Mouse (Mus musculus): ENCODE results near the gene Fis1. TPM values are rescaled to one million over a fixed set of nuclear protein-coding genes. Genes with fewer than 3 reads are reported as not detected.
"Not testable (repeated sequence)": the region's sequence is repeated elsewhere in the genome, so short reads cannot be mapped to it uniquely, and the experiment has no call there.

Gene Fis1
- polyA plus RNA-seq, 1 experiment from 2014 or later, result 284 TPM

DNA sequence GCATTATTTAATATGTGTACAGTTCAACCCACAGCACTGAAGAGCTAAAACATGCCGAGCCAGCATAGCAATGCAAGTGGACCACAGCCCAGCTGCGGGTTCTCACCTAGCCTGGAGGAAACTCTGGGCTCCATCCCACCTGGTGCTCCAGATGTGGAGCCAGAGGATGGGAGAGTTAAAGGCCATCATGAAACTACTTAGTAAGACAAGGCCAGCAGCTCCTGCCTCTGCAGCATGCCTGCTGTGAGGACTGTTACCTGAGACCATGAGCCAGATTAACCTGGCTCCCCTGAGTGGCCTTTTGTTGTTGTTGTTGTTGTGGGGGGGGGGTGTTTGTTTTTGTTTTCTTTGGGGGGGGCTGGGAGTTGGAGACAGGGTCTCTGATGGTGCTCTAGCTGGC is 9.7 kb upstream of the Fis1 start:
- WGBS, result 82% methylated on average over 2 of the region's 2 CpGs
- no peak overlapping the region for H3K4me3 ChIP-seq (replicated peaks)
- H3K4me1 ChIP-seq, result 0 out of 2 replicates have a peak, but pooled peaks cover 3% of the 10 kb centered on the region
- H3K27ac ChIP-seq, result no peak overlapping the region
- no peak overlapping the region for H3K9ac ChIP-seq
- H3K36me3 ChIP-seq, result no peaks in the 10 kb centered on the region
- H3K9me3 ChIP-seq (replicated peaks), result no peaks in the 10 kb centered on the region
- ATAC-seq (replicated peaks; ENCODE audit: low FRiP score), result no peak
- no peak overlapping the region for H3K4me2 ChIP-seq
- H3K27me3 ChIP-seq, result no peaks in the 10 kb centered on the region

DNA sequence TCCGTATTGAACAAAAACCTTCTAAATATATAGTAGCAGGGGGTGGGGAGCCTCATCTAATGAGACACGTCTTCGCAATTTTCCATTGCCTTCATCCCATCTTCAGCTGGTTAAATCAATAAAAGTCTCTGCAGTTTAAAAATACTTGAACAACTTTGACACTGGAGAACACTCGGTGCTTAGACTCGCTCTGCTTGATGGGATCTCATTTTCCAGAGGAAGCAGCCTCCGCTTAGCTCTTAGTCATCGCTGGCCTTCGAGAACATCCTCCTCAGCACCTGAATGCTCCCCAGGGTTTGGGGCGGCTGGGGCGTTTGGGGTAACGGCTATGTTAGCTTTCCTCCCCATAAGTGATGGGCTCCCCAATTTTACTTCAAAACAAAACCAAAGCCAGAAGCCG is 8.0 kb upstream of the Fis1 start:
- ATAC-seq (replicated peaks; ENCODE audit: low FRiP score), result no peak
- H3K9ac ChIP-seq, result no peak overlapping the region
- 0 out of 2 replicates have a peak, but pooled peaks cover 3% of the 10 kb centered on the region for H3K4me1 ChIP-seq
- no peak overlapping the region for H3K27ac ChIP-seq
- H3K9me3 ChIP-seq (replicated peaks), result no peaks in the 10 kb centered on the region
- no peak overlapping the region for H3K4me3 ChIP-seq (replicated peaks)
- H3K36me3 ChIP-seq, result no peaks in the 10 kb centered on the region
- no peak overlapping the region for H3K4me2 ChIP-seq
- H3K27me3 ChIP-seq, result no peaks in the 10 kb centered on the region
- 70% methylated on average over 12 of the region's 12 CpGs for WGBS

DNA sequence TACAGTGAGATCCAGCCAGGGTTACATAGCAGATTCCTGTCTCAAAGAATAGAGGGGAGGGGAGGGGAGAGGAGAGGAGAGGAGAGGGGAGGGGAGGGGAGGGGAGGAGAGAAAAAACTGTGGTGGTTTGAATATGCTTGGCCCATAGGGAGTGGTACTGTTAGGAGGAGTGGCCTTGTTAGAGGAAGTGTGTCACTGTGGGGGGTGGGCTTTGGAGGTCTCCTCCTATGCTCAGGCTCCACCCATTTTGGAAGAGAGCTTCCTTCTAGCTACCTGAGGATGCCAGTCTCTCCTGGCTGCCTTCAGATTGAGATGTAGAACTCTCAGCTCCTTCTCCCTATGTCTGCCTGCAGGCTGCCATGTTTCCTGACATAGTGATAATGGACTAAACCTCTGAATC is 5.2 kb upstream of the Fis1 start:
- H3K9ac ChIP-seq, result no peak overlapping the region
- no peaks in the 10 kb centered on the region for H3K27me3 ChIP-seq
- H3K9me3 ChIP-seq (replicated peaks), result no peaks in the 10 kb centered on the region
- no peak for ATAC-seq (replicated peaks; ENCODE audit: low FRiP score)
- H3K27ac ChIP-seq, result no peak overlapping the region
- no peak overlapping the region for H3K4me3 ChIP-seq (replicated peaks)
- H3K36me3 ChIP-seq, result no peaks in the 10 kb centered on the region
- 0 out of 2 replicates have a peak, but pooled peaks cover 5% of the 10 kb centered on the region for H3K4me1 ChIP-seq
- H3K4me2 ChIP-seq, result no peak overlapping the region

DNA sequence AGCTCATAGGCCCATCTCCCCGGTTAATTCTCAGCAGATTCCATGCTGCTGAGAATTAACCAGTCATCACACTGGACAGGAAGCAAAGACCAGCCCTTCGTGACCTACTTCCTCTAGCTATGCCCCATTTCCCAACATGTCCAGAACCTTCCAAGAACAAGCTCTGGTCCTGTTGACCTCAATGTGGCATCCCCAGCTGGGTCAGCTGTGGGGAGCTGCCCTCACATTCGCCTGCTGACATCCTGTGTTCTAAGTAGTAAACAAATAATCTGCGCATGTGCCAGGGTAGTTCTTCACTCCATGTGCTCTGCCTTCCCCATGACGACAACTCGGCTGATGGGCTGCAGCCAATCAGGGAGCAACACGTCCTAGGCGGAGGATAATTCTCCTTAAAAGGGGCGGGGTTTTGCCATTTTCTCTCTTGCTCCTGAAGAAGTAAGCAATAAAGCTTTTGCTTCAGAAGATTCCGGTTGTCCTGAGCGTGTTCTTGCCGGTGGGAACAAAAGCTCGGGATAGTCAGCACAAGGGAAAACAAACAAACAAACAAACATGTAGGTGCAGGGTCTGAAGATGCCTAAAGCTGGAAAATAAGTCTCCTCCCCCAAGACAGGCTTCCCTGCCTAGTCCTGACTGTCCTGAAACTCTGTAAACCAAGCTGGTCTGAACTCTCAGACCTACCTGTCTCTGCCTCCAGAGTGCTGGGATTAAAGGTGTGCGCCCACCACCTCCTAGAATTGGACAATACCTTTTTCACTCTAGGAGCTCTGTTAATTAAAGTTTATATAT is 3.3 kb upstream of the Fis1 start:
- ATAC-seq (replicated peaks; ENCODE audit: low FRiP score), result not testable (repeated sequence)
- 81% methylated on average over 14 of the region's 14 CpGs for WGBS

DNA sequence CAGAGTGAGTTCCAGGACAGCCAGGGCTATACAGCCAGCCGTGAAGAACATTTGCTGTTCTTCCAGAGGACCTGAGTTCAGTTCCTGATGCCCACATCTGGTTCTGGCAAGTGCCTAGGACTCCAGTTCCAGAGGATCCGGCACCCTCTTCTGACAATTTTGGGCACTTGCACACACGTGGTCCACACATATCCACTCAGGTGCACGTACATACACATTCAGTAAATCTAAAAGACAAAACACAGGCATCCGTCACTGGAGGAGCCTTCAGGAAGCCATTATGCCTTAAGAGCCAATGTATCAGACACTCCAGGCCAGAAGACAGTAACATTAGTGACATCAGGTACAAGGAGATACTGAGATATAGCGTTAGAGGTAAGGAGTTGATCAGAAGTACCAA is 2.6 kb upstream of the Fis1 start:
- peaks cover 17% of the 10 kb centered on the region for H3K4me1 ChIP-seq
- no peak overlapping the region for H3K4me2 ChIP-seq
- H3K27me3 ChIP-seq, result no peaks in the 10 kb centered on the region
- no peak for ATAC-seq (replicated peaks; ENCODE audit: low FRiP score)
- no peak overlapping the region for H3K27ac ChIP-seq
- no peak overlapping the region for H3K9ac ChIP-seq
- WGBS, result 94% methylated on average over 6 of the region's 6 CpGs
- H3K9me3 ChIP-seq (replicated peaks), result no peaks in the 10 kb centered on the region
- 0 out of 2 replicates have a peak, but pooled peaks cover 1% of the 10 kb centered on the region for H3K36me3 ChIP-seq
- H3K4me3 ChIP-seq (replicated peaks), result no peak overlapping the region

More for the DNA sequence above, 3.3 kb upstream of the Fis1 start:
- H3K4me2 ChIP-seq; H3K36me3 ChIP-seq; H3K4me3 ChIP-seq (replicated peaks); H3K9me3 ChIP-seq (replicated peaks); H3K9ac ChIP-seq; H3K27ac ChIP-seq; H3K27me3 ChIP-seq: not testable (repeated sequence)
- H3K4me1 ChIP-seq, result peaks cover 16% of the 10 kb centered on the region

DNA sequence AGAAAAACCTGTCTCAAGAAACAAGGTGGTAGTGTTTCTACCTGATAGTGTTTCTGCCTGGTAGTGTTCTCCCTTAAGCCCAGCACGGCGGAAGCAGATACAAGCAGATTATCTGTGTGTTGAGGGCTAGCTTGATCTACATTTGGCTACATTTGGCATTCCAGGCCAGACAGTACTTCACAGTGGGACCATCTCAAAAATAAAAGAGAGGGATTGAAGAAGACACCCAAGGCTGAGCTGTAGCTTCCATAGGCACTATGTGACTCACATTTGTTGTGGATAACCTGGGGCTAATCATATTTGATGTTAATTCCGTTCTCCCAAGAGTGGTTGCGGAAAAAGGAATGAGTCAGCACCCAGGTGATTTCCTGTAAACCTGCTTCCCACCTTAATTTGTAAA is 922 bp upstream of the Fis1 start:
- Histone ChIP-seq H3K27ac (no peak overlapping the region), H3K9ac (no peak overlapping the region), H3K4me3 (replicated peaks) (peak overlapping the region; percentile 85; the same call in 1 of the 2 replicates), H3K4me1 (peaks cover 20% of the 10 kb centered on the region), H3K36me3 (peaks cover 12% of the 10 kb centered on the region; the same call in 1 of the 2 replicates), H3K27me3 (no peaks in the 10 kb centered on the region), H3K4me2 (peak overlapping the region; percentile 75; the same call in 1 of the 2 replicates), H3K9me3 (replicated peaks) (no peaks in the 10 kb centered on the region)
- 80% methylated on average over 4 of the region's 4 CpGs for WGBS
- ATAC-seq (replicated peaks; ENCODE audit: low FRiP score), result no peak

DNA sequence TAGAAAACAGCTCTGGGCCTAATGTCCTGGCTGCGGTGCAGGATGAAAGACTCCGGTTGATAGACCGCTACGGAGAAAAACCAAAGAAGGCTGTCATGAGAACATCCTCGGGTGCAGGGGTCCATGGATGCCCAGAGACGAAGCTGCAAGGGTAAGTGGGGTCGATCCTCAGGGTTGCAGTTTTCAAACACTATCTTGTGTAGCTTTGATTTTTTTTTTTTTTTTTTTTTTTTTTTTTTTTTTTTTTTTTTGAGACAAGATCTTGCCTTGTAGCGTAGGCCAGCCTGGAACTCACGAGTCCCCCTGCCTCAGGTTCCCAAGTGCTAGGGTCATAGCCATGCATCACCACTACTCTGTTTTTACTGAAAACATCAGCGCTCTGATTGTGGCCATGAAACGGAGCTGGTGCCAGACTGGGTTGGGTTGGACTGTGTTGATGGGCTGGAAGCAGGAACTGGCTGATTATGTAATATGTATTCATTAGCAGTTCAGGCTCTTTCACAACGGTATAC is 421 bp downstream of the Fis1 start:
- peaks cover 22% of the 10 kb centered on the region for H3K4me1 ChIP-seq
- WGBS, result 2% methylated on average over 12 of the region's 12 CpGs
- no peaks in the 10 kb centered on the region for H3K9me3 ChIP-seq (replicated peaks)
- H3K4me3 ChIP-seq (replicated peaks), result peak overlapping the region; percentile 85
- peak; percentile 52 for ATAC-seq (replicated peaks; ENCODE audit: low FRiP score)
- H3K27ac ChIP-seq, result peak overlapping the region; percentile 87
- peak overlapping the region; percentile 75 for H3K4me2 ChIP-seq
- no peaks in the 10 kb centered on the region for H3K27me3 ChIP-seq
- peaks cover 19% of the 10 kb centered on the region for H3K36me3 ChIP-seq
- H3K9ac ChIP-seq, result peak overlapping the region; percentile 83

DNA sequence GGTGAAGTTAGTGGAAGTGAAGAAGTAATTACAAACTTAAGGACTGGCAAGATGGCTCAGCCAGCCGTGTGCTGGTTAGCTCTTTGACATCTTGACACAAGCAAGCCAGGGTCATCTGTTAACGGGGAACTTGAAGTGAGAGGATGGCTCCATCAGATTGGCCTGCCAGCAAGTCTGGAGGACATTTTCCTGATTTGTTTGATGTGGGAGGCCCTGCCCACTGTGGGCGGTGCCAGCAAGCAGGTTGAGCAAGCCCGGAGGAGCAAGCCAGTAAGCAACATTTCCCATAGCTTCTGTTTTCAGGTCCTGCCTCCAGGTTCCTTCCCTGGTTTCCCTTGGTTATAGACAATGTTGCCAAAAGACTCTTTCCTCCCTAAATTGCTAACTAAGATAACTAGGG is 2.5 kb downstream of the Fis1 start:
- whole genome bisulfite sequencing, result 81% methylated on average over 4 of the region's 4 CpGs
- Histone ChIP-seq H3K36me3 (peaks cover 21% of the 10 kb centered on the region), H3K27me3 (no peaks in the 10 kb centered on the region), H3K4me1 (peaks cover 37% of the 10 kb centered on the region), H3K9ac (no peak overlapping the region), H3K27ac (no peak overlapping the region), H3K4me2 (no peak overlapping the region), H3K4me3 (replicated peaks) (no peak overlapping the region), H3K9me3 (replicated peaks) (no peaks in the 10 kb centered on the region)
- ATAC-seq (replicated peaks; ENCODE audit: low FRiP score), result no peak

DNA sequence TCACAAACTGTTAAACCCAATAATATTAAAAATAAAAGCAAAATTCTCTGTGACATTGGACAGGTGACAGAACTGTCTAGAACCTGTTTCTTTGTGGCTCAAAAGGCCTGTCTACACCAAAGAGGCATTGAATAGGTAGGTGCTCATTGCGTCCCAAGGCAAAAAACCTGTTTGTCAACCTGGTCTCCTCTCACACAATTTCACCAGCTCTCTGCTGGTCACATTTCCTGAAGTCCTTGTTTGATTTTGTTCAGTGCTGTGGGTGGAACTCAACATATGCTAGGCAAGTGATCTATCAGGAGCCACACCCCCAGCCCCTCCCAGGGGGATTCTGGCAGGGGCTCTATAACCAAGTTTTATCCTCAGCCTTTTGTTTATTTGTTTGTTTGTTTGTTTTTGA is 4.2 kb downstream of the Fis1 start:
- ATAC-seq (replicated peaks; ENCODE audit: low FRiP score), result no peak
- Histone ChIP-seq H3K27me3 (no peaks in the 10 kb centered on the region), H3K27ac (no peak overlapping the region), H3K36me3 (peaks cover 22% of the 10 kb centered on the region), H3K4me1 (peaks cover 44% of the 10 kb centered on the region), H3K9me3 (replicated peaks) (no peaks in the 10 kb centered on the region), H3K4me3 (replicated peaks) (no peak overlapping the region), H3K4me2 (no peak overlapping the region), H3K9ac (no peak overlapping the region)
- 96% methylated on average over 1 of the region's 1 CpGs for WGBS

DNA sequence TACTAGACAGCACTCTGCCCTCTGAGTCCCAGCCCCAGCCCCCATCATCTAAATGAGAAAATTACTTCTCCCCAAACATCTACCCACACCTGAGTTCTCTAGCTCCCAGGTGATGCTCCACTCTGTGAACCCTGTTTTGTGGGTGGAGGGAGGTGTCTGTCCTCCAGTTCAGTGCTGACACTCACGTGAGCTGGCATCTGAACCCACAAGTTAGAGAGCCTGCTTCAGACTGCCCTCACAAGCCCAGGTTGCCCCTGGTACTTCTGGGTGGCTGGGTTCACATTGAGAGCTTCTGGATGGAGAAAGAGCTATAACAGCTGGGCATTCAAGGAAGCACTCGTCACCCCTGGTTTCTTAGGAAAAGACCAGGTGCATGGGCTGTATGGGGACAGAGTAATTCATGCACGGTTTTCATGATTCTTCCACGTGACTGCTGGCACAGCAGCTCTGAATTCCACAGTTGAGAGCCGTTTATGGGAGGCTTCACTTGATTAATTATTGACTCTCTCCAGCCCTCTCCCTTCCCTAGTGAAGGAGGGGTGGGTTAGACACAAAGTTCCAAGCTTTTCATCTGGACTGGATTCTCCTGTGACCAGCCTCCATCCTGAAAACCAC is 6.0 kb downstream of the Fis1 start:
- Histone ChIP-seq H3K4me3 (replicated peaks) (no peak overlapping the region), H3K27me3 (no peaks in the 10 kb centered on the region), H3K4me1 (peaks cover 46% of the 10 kb centered on the region), H3K9me3 (replicated peaks) (no peaks in the 10 kb centered on the region), H3K36me3 (peaks cover 34% of the 10 kb centered on the region), H3K27ac (peak overlapping the region; percentile 91), H3K9ac (no peak overlapping the region), H3K4me2 (peak overlapping the region; percentile 32)
- 34% methylated on average over 5 of the region's 5 CpGs for WGBS
- peak; percentile 33; the same call in 1 of the 2 replicates for ATAC-seq (replicated peaks; ENCODE audit: low FRiP score)

DNA sequence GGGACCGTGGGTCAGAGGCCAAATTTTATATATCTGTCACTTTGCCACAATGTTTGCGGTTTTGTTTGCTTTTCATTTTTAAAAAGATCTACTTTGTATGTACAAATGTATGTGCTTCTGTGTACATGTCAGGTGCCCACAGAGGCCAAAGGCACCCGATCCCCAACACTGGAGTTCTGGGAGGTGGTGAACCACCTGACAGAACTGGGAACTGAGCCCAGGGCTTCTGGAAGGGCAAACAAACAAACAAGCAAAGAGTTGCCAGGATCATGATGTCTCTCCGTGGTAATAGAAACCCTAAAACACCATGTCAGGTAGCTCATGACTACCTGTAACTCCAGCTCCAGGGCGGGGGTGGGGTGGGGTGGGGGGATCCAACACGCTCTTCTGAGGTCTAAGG is 7.0 kb downstream of the Fis1 start:
- Histone ChIP-seq H3K4me1 (peaks cover 47% of the 10 kb centered on the region), H3K9ac (no peak overlapping the region), H3K4me2 (no peak overlapping the region), H3K36me3 (peaks cover 44% of the 10 kb centered on the region), H3K4me3 (replicated peaks) (no peak overlapping the region), H3K9me3 (replicated peaks) (no peaks in the 10 kb centered on the region), H3K27ac (peak overlapping the region; percentile 91), H3K27me3 (no peaks in the 10 kb centered on the region)
- ATAC-seq (replicated peaks; ENCODE audit: low FRiP score), result no peak
- WGBS, result 94% methylated on average over 6 of the region's 6 CpGs

DNA sequence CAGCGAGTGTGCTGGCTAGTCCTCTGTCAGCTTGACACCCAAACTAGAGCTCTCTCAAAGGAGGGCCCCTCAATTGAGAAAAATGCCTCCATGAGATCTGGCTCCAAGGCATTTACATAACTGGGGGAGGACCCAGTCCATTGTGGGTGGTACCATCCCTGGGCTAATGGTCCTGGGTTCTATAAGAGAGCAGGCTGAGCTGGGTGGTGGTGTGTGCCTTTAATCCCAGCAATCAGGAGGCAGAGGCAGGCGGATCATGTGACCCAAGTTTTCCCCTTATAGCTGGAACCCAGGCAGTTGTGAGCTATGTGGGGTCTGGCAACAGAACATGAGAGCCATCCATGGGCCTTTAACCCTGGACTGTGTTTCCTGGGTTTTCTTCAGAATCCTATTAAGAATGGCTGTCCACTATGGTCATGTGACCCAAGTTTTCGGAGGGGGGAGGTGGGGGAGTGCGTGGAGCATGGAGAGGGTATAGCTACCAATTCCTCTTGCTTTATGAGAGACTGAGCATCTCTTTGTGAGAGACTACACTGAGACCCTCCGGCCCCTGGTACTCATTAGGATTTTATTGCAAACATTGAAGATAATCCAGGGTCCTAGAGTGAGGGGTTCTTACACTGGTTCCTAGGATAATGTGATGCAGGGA is 8.4 kb downstream of the Fis1 start:
- Histone ChIP-seq H3K4me1 (peaks cover 61% of the 10 kb centered on the region), H3K27ac (peak overlapping the region; percentile 90), H3K9ac (peak overlapping the region; percentile 69; the same call in 1 of the 2 replicates), H3K4me3 (replicated peaks) (peak overlapping the region; percentile 65), H3K36me3 (peaks cover 51% of the 10 kb centered on the region), H3K9me3 (replicated peaks) (no peaks in the 10 kb centered on the region), H3K27me3 (no peaks in the 10 kb centered on the region), H3K4me2 (peak overlapping the region; percentile 75)
- WGBS, result 20% methylated on average over 5 of the region's 5 CpGs
- peak; percentile 1; the same call in 1 of the 2 replicates for ATAC-seq (replicated peaks; ENCODE audit: low FRiP score)
